Mouse (Mus musculus): ENCODE data around the gene Clec16a. TPM values are rescaled to one million over a fixed set of nuclear protein-coding genes. Genes with fewer than 3 reads are reported as not detected.

Gene Clec16a
- polyA plus RNA-seq, 1 experiment from 2014 or later: 24.9 TPM

DNA sequence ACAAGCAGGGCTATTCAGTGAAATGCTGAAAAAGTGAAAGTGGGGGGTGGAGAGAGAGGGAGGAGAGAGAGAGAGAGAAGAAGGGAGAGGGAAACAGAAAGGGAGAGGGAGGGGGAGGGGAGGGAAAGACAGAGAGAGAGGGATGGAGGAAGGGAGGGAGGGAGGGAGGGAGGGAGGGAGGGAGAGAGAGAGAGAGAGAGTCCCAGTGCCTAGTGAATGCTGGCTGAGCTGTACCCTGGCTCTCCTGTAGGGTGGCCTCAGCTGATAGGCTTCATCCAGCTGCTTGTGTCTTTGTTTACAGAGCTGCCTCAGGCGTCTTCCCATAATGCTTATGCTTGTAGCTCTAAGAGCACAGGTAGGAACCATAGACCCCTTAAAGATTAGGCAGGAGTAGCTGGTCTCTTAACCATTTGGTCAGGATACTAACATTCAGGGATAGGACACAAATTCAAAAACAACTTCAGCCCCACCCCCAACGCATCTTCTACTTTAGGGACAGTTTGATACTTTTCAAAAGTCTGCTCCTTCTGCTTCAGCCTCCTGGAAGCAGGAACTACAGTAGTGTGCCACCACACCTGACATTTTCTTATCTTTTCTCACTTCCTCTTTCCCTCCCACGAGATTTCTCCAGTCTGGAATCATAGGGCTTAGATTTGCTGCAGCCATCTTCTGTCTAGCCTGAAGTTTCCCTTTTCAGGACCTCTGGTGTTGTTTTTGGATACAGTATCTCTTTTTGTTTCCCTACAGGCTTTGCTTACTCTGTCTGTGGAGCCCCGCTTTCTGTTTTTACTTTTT is 225.6 kb downstream of the Clec16a start:
- ATAC-seq (ENCODE audit: extremely low read depth, insufficient number of reproducible peaks, low FRiP score, low TSS enrichment): no peak
- Histone ChIP-seq H3K36me3 (no peaks in the 10 kb centered on the region), H3K27me3 (replicated peaks) (no peaks in the 10 kb centered on the region; the same call in none of the 2 replicates), H3K27ac (replicated peaks) (0 out of 2 replicates have a peak overlapping the region, but pooled peaks have one; percentile 7), H3K4me1 (peaks cover 23% of the 10 kb centered on the region), H3K9me3 (no peaks in the 10 kb centered on the region), H3K9ac (no peak overlapping the region; the same call in 1 of the 2 replicates), H3K4me2 (no peak overlapping the region), H3K4me3 (no peak overlapping the region)
- WGBS: 31% methylated on average over 4 of the region's 4 CpGs

DNA sequence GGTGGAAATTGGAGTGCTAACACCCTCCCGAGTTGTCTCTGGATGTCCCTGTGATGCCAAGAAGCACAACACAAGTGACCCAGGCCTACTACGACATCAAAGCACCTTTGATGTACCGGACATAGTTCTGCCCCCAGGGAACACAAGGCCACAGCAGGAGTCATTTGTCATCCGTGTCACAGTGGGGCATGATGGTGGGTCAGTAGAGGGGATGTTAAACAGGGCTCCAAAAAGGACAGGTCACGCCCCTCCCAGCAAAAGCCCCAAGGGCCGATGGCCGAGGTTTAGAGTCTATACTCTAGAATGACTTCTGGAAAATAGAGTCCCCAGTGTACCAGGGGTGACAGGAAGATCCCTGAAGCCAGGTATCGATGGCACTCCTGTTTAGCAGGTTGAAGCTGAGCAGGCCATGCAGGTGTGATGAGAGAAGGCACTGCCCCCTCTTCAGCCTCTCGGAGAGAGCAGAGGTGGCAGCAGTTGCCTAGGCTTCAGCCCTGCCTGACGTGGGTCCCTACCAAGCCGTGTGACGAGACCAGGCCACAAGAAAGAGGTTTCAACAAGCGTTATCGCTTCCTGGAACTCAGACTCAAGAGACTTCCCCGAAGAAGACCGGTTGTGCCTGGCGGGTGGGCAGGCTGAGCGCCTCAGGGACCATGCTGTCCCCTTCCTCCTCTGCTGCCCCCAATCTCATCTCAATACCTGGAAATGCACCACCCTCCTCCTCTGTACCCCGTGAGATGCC is 226.8 kb downstream of the Clec16a start:
- Histone ChIP-seq H3K27ac (replicated peaks) (no peak overlapping the region), H3K27me3 (replicated peaks) (no peaks in the 10 kb centered on the region; the same call in none of the 2 replicates), H3K9me3 (no peaks in the 10 kb centered on the region), H3K4me1 (peaks cover 32% of the 10 kb centered on the region), H3K4me3 (no peak overlapping the region), H3K36me3 (no peaks in the 10 kb centered on the region), H3K4me2 (no peak overlapping the region), H3K9ac (no peak overlapping the region)
- WGBS: 60% methylated on average over 19 of the region's 19 CpGs
- no peak for ATAC-seq (ENCODE audit: extremely low read depth, insufficient number of reproducible peaks, low FRiP score, low TSS enrichment)

GRCm38 (mm10) chr16:10773543-10773942 is 228.4 kb downstream of the Clec16a start:
- H3K27ac ChIP-seq (replicated peaks): no peak overlapping the region
- no peak overlapping the region for H3K9ac ChIP-seq
- H3K27me3 ChIP-seq (replicated peaks): no peaks in the 10 kb centered on the region; the same call in 1 of the 2 replicates
- no peaks in the 10 kb centered on the region for H3K9me3 ChIP-seq
- ATAC-seq (ENCODE audit: extremely low read depth, insufficient number of reproducible peaks, low FRiP score, low TSS enrichment): no peak
- no peak overlapping the region for H3K4me2 ChIP-seq
- H3K4me3 ChIP-seq: no peak overlapping the region
- 82% methylated on average over 8 of the region's 8 CpGs for WGBS
- no peaks in the 10 kb centered on the region for H3K36me3 ChIP-seq
- H3K4me1 ChIP-seq: peaks cover 48% of the 10 kb centered on the region

DNA sequence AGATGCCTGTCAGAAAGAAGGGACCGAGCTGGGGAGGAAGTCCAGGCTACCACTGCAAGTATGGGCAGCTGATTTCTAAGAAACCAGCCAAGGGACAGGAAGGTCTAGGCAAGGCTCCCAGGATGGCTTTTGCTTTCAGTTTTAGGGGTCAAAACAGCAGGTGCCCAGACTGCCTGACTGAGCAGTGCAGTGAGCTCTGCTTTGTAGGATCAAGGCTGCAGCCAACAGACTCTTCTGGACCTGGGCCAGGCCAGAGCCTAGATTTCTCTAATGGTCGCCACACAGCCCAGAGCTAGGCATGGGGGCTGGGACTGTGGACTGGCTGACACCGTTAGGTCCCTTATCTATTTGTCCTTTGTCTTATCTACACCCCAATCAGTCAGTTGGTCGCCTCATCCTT is 229.6 kb downstream of the Clec16a start:
- H3K36me3 ChIP-seq: no peaks in the 10 kb centered on the region
- 36% methylated on average over 4 of the region's 4 CpGs for WGBS
- peaks cover 47% of the 10 kb centered on the region for H3K4me1 ChIP-seq
- no peak overlapping the region for H3K27ac ChIP-seq (replicated peaks)
- no peaks in the 10 kb centered on the region for H3K27me3 ChIP-seq (replicated peaks)
- no peak for ATAC-seq (ENCODE audit: extremely low read depth, insufficient number of reproducible peaks, low FRiP score, low TSS enrichment)
- no peak overlapping the region for H3K4me3 ChIP-seq
- no peak overlapping the region for H3K9ac ChIP-seq
- H3K9me3 ChIP-seq: no peaks in the 10 kb centered on the region
- no peak overlapping the region for H3K4me2 ChIP-seq

- peaks cover 48% of the 10 kb centered on the region for H3K4me1 ChIP-seq
- H3K9ac ChIP-seq: no peak overlapping the region
- no peaks in the 10 kb centered on the region for H3K36me3 ChIP-seq
- no peaks in the 10 kb centered on the region for H3K27me3 ChIP-seq (replicated peaks)
- ATAC-seq (ENCODE audit: extremely low read depth, insufficient number of reproducible peaks, low FRiP score, low TSS enrichment): no peak
- H3K27ac ChIP-seq (replicated peaks): no peak overlapping the region
- no peak overlapping the region for H3K4me2 ChIP-seq
- WGBS: 33% methylated on average over 7 of the region's 7 CpGs
- H3K4me3 ChIP-seq: no peak overlapping the region
- no peaks in the 10 kb centered on the region for H3K9me3 ChIP-seq
Observed at GRCm38 (mm10) chr16:10776322-10776721, 231.2 kb downstream of the Clec16a start.

GRCm38 (mm10) chr16:10777579-10778160 is 232.5 kb downstream of the Clec16a start:
- ATAC-seq (ENCODE audit: extremely low read depth, insufficient number of reproducible peaks, low FRiP score, low TSS enrichment): no peak
- 53% methylated on average over 5 of the region's 5 CpGs for WGBS
- H3K4me1 ChIP-seq: peaks cover 60% of the 10 kb centered on the region
- no peaks in the 10 kb centered on the region for H3K9me3 ChIP-seq
- no peaks in the 10 kb centered on the region for H3K27me3 ChIP-seq (replicated peaks)
- H3K27ac ChIP-seq (replicated peaks): peak overlapping the region; percentile 17
- H3K36me3 ChIP-seq: peaks cover under 1% of the 10 kb centered on the region; the same call in 1 of the 2 replicates
- no peak overlapping the region for H3K9ac ChIP-seq
- H3K4me2 ChIP-seq: no peak overlapping the region
- no peak overlapping the region for H3K4me3 ChIP-seq

GRCm38 (mm10) chr16:10780631-10781120 is 235.5 kb downstream of the Clec16a start:
- no peak overlapping the region for H3K4me3 ChIP-seq
- peaks cover 5% of the 10 kb centered on the region; the same call in 1 of the 2 replicates for H3K36me3 ChIP-seq
- no peaks in the 10 kb centered on the region for H3K27me3 ChIP-seq (replicated peaks)
- peak overlapping the region; percentile 82 for H3K27ac ChIP-seq (replicated peaks)
- H3K4me2 ChIP-seq: no peak overlapping the region
- WGBS: 76% methylated on average over 5 of the region's 5 CpGs
- H3K9ac ChIP-seq: no peak overlapping the region
- H3K9me3 ChIP-seq: no peaks in the 10 kb centered on the region
- peaks cover 74% of the 10 kb centered on the region for H3K4me1 ChIP-seq
- no peak for ATAC-seq (ENCODE audit: extremely low read depth, insufficient number of reproducible peaks, low FRiP score, low TSS enrichment)

DNA sequence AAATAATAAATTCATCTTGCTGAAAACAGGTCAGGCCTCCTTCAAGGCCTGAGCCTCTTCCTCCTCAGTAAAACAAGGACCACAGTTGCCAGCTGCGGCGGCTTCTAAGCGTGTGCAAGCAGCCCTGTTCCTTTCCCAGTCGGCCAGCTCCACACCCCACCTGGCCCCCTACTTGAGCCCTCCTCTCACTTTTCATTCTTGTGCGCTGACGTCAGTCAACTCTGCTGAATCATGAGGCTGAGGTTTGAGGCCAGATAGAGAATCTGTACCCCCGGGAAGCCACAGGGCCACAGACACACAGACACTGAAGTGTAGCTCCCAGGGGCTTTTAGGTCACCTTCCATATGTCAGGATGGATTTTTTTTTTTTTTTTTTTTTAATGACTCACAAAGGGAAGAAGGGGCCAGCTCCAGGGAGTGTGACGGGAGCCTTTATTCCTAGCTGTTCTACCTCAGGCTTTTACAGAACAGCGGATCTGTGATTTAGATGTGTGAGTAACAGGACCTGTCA is 236.8 kb downstream of the Clec16a start:
- Histone ChIP-seq H3K4me2 (peak overlapping the region; percentile 97), H3K27ac (replicated peaks) (peak overlapping the region; percentile 82), H3K4me1 (peaks cover 74% of the 10 kb centered on the region), H3K9me3 (no peaks in the 10 kb centered on the region), H3K27me3 (replicated peaks) (no peaks in the 10 kb centered on the region), H3K36me3 (peaks cover 5% of the 10 kb centered on the region; the same call in 1 of the 2 replicates), H3K9ac (peak overlapping the region; percentile 93), H3K4me3 (peak overlapping the region; percentile 85; the same call in 1 of the 2 replicates)
- no peak for ATAC-seq (ENCODE audit: extremely low read depth, insufficient number of reproducible peaks, low FRiP score, low TSS enrichment)
- 15% methylated on average over 9 of the region's 9 CpGs for WGBS

DNA sequence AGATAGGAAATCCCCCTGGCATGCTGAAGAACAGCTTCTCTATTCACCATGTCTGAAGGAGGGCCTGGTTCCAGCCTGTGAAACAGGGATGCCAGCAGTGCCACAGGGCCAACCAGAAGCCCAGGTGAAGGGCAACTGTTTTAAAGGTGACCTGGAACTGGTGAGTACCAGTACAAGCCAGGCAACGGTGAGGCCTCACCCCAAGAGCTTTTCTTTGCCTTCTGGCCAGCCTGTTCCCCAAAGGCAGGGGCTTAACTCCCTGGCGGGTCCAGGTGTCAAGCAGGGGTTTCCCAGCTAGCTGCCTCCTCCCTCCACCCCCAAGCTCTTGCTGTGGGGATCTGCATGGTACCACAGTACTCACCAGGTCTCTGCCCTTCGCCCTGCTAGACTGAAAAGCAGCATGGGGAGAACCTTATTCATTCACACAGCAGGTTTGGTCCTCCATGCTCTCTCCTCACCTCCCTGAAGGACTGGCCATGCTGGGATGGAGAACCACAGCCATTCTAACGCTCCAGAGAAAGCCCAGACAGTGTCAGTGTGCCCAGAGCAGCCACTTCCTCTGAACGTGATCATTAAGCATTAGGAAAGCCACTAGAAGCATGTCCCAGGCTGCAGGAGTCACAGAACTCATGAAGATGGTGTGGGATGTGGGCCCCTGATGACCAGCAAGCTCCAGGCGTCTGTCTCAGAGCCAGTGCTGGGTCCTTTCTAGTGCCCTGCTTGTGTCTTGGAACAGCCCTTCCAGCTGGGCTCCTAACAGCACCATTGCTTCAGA is 237.4 kb downstream of the Clec16a start:
- H3K4me1 ChIP-seq: peaks cover 75% of the 10 kb centered on the region
- H3K9ac ChIP-seq: peak overlapping the region; percentile 93
- 38% methylated on average over 6 of the region's 6 CpGs for WGBS
- no peak for ATAC-seq (ENCODE audit: extremely low read depth, insufficient number of reproducible peaks, low FRiP score, low TSS enrichment)
- peak overlapping the region; percentile 97 for H3K4me2 ChIP-seq
- H3K9me3 ChIP-seq: no peaks in the 10 kb centered on the region
- peak overlapping the region; percentile 82 for H3K27ac ChIP-seq (replicated peaks)
- peak overlapping the region; percentile 85 for H3K4me3 ChIP-seq
- H3K27me3 ChIP-seq (replicated peaks): no peaks in the 10 kb centered on the region
- peaks cover 5% of the 10 kb centered on the region; the same call in 1 of the 2 replicates for H3K36me3 ChIP-seq

- Histone ChIP-seq H3K27me3 (replicated peaks) (no peaks in the 10 kb centered on the region), H3K4me2 (peak overlapping the region; percentile 97), H3K4me1 (peaks cover 72% of the 10 kb centered on the region), H3K9ac (peak overlapping the region; percentile 93), H3K9me3 (no peaks in the 10 kb centered on the region), H3K4me3 (peak overlapping the region; percentile 85), H3K27ac (replicated peaks) (peak overlapping the region; percentile 82), H3K36me3 (peaks cover 5% of the 10 kb centered on the region; the same call in 1 of the 2 replicates)
- no peak for ATAC-seq (ENCODE audit: extremely low read depth, insufficient number of reproducible peaks, low FRiP score, low TSS enrichment)
- WGBS: 14% methylated on average over 1 of the region's 1 CpGs
Observed at GRCm38 (mm10) chr16:10783152-10783434, 238.0 kb downstream of the Clec16a start.
